Mouse (Mus musculus): Measurements from ENCODE around the gene Mdh2. TPM values are rescaled to one million over a fixed set of nuclear protein-coding genes. Genes with fewer than 3 reads are reported as not detected.
A peak's percentile ranks its signal among the peaks of the same experiment; 100 is the strongest.

Mdh2 gene
- polyA plus RNA-seq, 1 experiment: 676 TPM

- Histone ChIP-seq H3K27me3 (ENCODE audit: control insufficient read depth, insufficient read depth, low read length) (no peaks in the 10 kb centered on the region), H3K27ac (ENCODE audit: insufficient read depth, low read length) (no peak overlapping the region), H3K4me3 (replicated peaks; ENCODE audit: insufficient read depth, low read depth, low read length) (no peak overlapping the region), H3K4me1 (ENCODE audit: control insufficient read depth, insufficient read depth, low read length) (peaks cover 52% of the 10 kb centered on the region)
- TF ChIP-seq CTCF (IDR thresholded peaks at IDR 0.05; ENCODE audit: borderline replicate concordance, insufficient read depth, low read depth, low read length) (no peak), POLR2A (IDR thresholded peaks at IDR 0.05; ENCODE audit: borderline replicate concordance, insufficient read depth, low read length) (no peak)
- peak in 1 of 2 experiments; percentile 22 for DNase-seq
- 34% methylated on average over 7 of the region's 7 CpGs for WGBS
These were observed 44.1 kb downstream of the Mdh2 start for GRCm38 (mm10) chr5:135822316-135822944.

GRCm38 (mm10) chr5:135824517-135824916 lies 46.2 kb downstream of the Mdh2 start:
- no peak for DNase-seq
- Histone ChIP-seq H3K27me3 (ENCODE audit: control insufficient read depth, insufficient read depth, low read length) (no peaks in the 10 kb centered on the region), H3K4me1 (ENCODE audit: control insufficient read depth, insufficient read depth, low read length) (peaks cover 33% of the 10 kb centered on the region), H3K4me3 (replicated peaks; ENCODE audit: insufficient read depth, low read depth, low read length) (no peak overlapping the region), H3K27ac (ENCODE audit: insufficient read depth, low read length) (no peak overlapping the region)
- TF ChIP-seq POLR2A (IDR thresholded peaks at IDR 0.05; ENCODE audit: borderline replicate concordance, insufficient read depth, low read length): no peak
- no peak for TF ChIP-seq CTCF (IDR thresholded peaks at IDR 0.05; ENCODE audit: borderline replicate concordance, insufficient read depth, low read depth, low read length)
- 15% methylated on average over 3 of the region's 3 CpGs for WGBS

DNA sequence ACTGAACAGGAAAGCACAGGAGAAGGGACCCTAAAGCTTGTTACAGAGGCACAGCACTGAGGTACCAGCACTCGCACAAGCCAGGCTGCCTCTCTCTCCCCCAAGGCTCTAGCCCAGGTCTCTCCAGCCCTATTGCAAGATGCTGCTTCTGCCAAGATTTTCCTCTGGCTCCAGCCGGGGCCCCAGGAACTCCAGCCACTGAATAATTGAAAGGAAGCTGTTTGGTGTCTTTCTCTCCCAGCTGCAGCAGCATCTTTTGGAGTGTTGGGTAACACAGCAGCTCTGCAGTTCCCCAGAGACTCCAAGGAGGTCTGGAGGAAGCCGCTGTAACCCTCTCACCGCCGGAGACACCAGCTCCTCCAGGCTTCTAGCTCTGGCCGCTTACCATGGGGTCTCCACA lies 47.9 kb downstream of the Mdh2 start:
- TF ChIP-seq CTCF (IDR thresholded peaks at IDR 0.05; ENCODE audit: borderline replicate concordance, insufficient read depth, low read depth, low read length): no peak
- TF ChIP-seq POLR2A (IDR thresholded peaks at IDR 0.05; ENCODE audit: borderline replicate concordance, insufficient read depth, low read length): no peak
- peak in 1 of 2 experiments; percentile 28 for DNase-seq
- Histone ChIP-seq H3K4me1 (ENCODE audit: control insufficient read depth, insufficient read depth, low read length) (peaks cover 29% of the 10 kb centered on the region), H3K27ac (ENCODE audit: insufficient read depth, low read length) (no peak overlapping the region), H3K27me3 (ENCODE audit: control insufficient read depth, insufficient read depth, low read length) (no peaks in the 10 kb centered on the region), H3K4me3 (replicated peaks; ENCODE audit: insufficient read depth, low read depth, low read length) (no peak overlapping the region)
- WGBS: 36% methylated on average over 6 of the region's 6 CpGs

- Histone ChIP-seq H3K27me3 (ENCODE audit: control insufficient read depth, insufficient read depth, low read length) (no peaks in the 10 kb centered on the region), H3K4me3 (replicated peaks; ENCODE audit: insufficient read depth, low read depth, low read length) (no peak overlapping the region), H3K27ac (ENCODE audit: insufficient read depth, low read length) (no peak overlapping the region), H3K4me1 (ENCODE audit: control insufficient read depth, insufficient read depth, low read length) (peaks cover 23% of the 10 kb centered on the region)
- DNase-seq: no peak
- TF ChIP-seq CTCF (IDR thresholded peaks at IDR 0.05; ENCODE audit: borderline replicate concordance, insufficient read depth, low read depth, low read length) (no peak), POLR2A (IDR thresholded peaks at IDR 0.05; ENCODE audit: borderline replicate concordance, insufficient read depth, low read length) (no peak)
- WGBS: 60% methylated on average over 8 of the region's 8 CpGs
These were observed 51.1 kb downstream of the Mdh2 start for GRCm38 (mm10) chr5:135829381-135829780.

GRCm38 (mm10) chr5:135832729-135833128 lies 54.4 kb downstream of the Mdh2 start:
- TF ChIP-seq CTCF (IDR thresholded peaks at IDR 0.05; ENCODE audit: borderline replicate concordance, insufficient read depth, low read depth, low read length) (no peak), POLR2A (IDR thresholded peaks at IDR 0.05; ENCODE audit: borderline replicate concordance, insufficient read depth, low read length) (no peak)
- DNase-seq: no peak
- 35% methylated on average over 4 of the region's 4 CpGs for WGBS
- H3K27ac ChIP-seq (ENCODE audit: insufficient read depth, low read length): no peak overlapping the region
- no peaks in the 10 kb centered on the region for H3K27me3 ChIP-seq (ENCODE audit: control insufficient read depth, insufficient read depth, low read length)
- H3K4me3 ChIP-seq (replicated peaks; ENCODE audit: insufficient read depth, low read depth, low read length): no peak overlapping the region
- H3K4me1 ChIP-seq (ENCODE audit: control insufficient read depth, insufficient read depth, low read length): peaks cover 13% of the 10 kb centered on the region

GRCm38 (mm10) chr5:135834769-135835491 lies 56.6 kb downstream of the Mdh2 start:
- Histone ChIP-seq H3K27me3 (ENCODE audit: control insufficient read depth, insufficient read depth, low read length) (no peaks in the 10 kb centered on the region), H3K4me1 (ENCODE audit: control insufficient read depth, insufficient read depth, low read length) (peaks cover 13% of the 10 kb centered on the region), H3K4me3 (replicated peaks; ENCODE audit: insufficient read depth, low read depth, low read length) (peak overlapping the region; percentile 59), H3K27ac (ENCODE audit: insufficient read depth, low read length) (0 out of 2 replicates have a peak overlapping the region, but pooled peaks have one; percentile 26)
- TF ChIP-seq POLR2A (IDR thresholded peaks at IDR 0.05; ENCODE audit: borderline replicate concordance, insufficient read depth, low read length): no peak
- no peak for TF ChIP-seq CTCF (IDR thresholded peaks at IDR 0.05; ENCODE audit: borderline replicate concordance, insufficient read depth, low read depth, low read length)
- under 1% methylated on average over 47 of the region's 47 CpGs for WGBS
- DNase-seq: peak; percentile 77 to 80

DNA sequence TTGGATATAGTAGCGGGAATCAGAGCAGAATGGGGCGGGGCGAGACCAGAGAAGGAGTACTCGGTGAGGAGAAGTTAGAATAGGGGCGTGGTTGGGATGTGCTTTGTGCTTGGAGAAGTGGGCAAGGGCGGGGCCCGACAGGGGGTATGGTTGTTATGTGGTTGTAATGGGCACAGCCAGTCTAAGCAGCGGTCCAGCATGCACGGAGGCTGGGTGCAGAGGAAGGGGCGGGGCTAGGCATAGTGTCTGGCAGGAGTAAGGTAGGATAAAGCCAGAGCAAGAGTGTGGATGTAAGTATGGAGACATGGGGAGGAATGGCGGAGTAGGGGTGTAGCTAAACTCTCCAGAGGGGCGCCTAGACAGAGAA lies 57.2 kb downstream of the Mdh2 start:
- H3K4me1 ChIP-seq (ENCODE audit: control insufficient read depth, insufficient read depth, low read length): peaks cover 13% of the 10 kb centered on the region
- H3K27me3 ChIP-seq (ENCODE audit: control insufficient read depth, insufficient read depth, low read length): no peaks in the 10 kb centered on the region
- H3K27ac ChIP-seq (ENCODE audit: insufficient read depth, low read length): no peak overlapping the region
- 9% methylated on average over 12 of the region's 12 CpGs for WGBS
- no peak for TF ChIP-seq POLR2A (IDR thresholded peaks at IDR 0.05; ENCODE audit: borderline replicate concordance, insufficient read depth, low read length)
- TF ChIP-seq CTCF (IDR thresholded peaks at IDR 0.05; ENCODE audit: borderline replicate concordance, insufficient read depth, low read depth, low read length): no peak
- peak overlapping the region; percentile 59 for H3K4me3 ChIP-seq (replicated peaks; ENCODE audit: insufficient read depth, low read depth, low read length)
- DNase-seq: no peak

DNA sequence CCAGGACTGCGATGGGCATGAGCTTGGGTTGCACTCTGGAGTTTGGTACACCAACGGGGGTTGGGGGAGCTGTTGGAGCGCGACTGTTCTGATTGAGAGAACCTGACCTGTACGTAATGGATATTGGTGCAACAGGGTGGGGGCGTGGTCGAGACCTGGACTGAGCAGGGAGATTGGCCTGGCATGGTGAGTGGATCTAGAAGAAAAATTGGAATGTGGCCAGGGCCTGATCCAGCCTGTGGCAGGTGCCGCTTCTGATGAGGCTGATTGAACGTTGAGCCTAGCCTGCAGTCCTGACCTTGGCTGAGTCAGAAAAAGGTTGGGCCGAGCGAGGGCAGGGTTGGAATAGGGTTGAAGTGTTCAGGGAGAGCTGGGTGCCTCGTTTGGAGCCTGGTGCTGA lies 57.7 kb downstream of the Mdh2 start:
- 19% methylated on average over 12 of the region's 12 CpGs for WGBS
- H3K4me3 ChIP-seq (replicated peaks; ENCODE audit: insufficient read depth, low read depth, low read length): no peak overlapping the region
- no peak overlapping the region for H3K27ac ChIP-seq (ENCODE audit: insufficient read depth, low read length)

More for the DNA sequence above, 57.7 kb downstream of the Mdh2 start:
- peak; percentile 50 to 69 for DNase-seq
- peaks cover 14% of the 10 kb centered on the region for H3K4me1 ChIP-seq (ENCODE audit: control insufficient read depth, insufficient read depth, low read length)
- H3K27me3 ChIP-seq (ENCODE audit: control insufficient read depth, insufficient read depth, low read length): no peaks in the 10 kb centered on the region
- TF ChIP-seq POLR2A (IDR thresholded peaks at IDR 0.05; ENCODE audit: borderline replicate concordance, insufficient read depth, low read length) (no peak), CTCF (IDR thresholded peaks at IDR 0.05; ENCODE audit: borderline replicate concordance, insufficient read depth, low read depth, low read length) (no peak)

Other genes with a start within 250 kb of the Mdh2 start
- gene Hip1, start 233.4 kb upstream of the Mdh2 start, polyA plus RNA-seq (2012; rRNA removed): 32.3 and 35.2 TPM in 2 replicates
- gene Ccl26, start 214.9 kb upstream of the Mdh2 start, polyA plus RNA-seq (2012; rRNA removed): not detected in 2 replicates
- 0.23 and 0.32 TPM in 2 replicates for gene Ccl24, start 205.4 kb upstream of the Mdh2 start, polyA plus RNA-seq (2012; rRNA removed)
- gene Rhbdd2, start 145.9 kb upstream of the Mdh2 start, polyA plus RNA-seq (2012; rRNA removed): 58.1 and 62.4 TPM in 2 replicates
- 86.2 and 98.1 TPM in 2 replicates for gene Por, start 108.4 kb upstream of the Mdh2 start, polyA plus RNA-seq (2012; rRNA removed)
- 14.8 and 15.6 TPM in 2 replicates for gene Tmem120a, start 34.0 kb upstream of the Mdh2 start, polyA plus RNA-seq (2012; rRNA removed)
- gene Styxl1, start 95 bp upstream of the Mdh2 start, polyA plus RNA-seq (2012; rRNA removed): 0.26 and 0.62 TPM in 2 replicates
- 123 and 131 TPM in 2 replicates for gene Srrm3, start 28.4 kb downstream of the Mdh2 start, polyA plus RNA-seq (2012; rRNA removed)
- 42.9 and 49.2 TPM in 2 replicates for gene Hspb1, start 109.4 kb downstream of the Mdh2 start, polyA plus RNA-seq (2012; rRNA removed)
- gene Ywhag, start 156.1 kb downstream of the Mdh2 start, polyA plus RNA-seq (2012; rRNA removed): 445 and 493 TPM in 2 replicates
- gene Ssc4d, start 196.1 kb downstream of the Mdh2 start, polyA plus RNA-seq (2012; rRNA removed): 3.3 and 4.1 TPM in 2 replicates
- 0.23 and 0.33 TPM in 2 replicates for gene Zp3, start 201.6 kb downstream of the Mdh2 start, polyA plus RNA-seq (2012; rRNA removed)
- 9.2 and 10.1 TPM in 2 replicates for gene Dtx2, start 216.3 kb downstream of the Mdh2 start, polyA plus RNA-seq (2012; rRNA removed)

Data from cerebellum, adult 2 months (tissue).